Mouse (Mus musculus) embryonic fibroblast, embryonic 13.5 days (primary cell): ENCODE results near the gene Usp7. TPM values are rescaled to one million over a fixed set of nuclear protein-coding genes. Genes with fewer than 3 reads are reported as not detected.

Experiments used
- H3K27ac ChIP-seq: 2 replicates; pipeline ENCODE4 v1.5.1; 2012; ENCODE audit warnings: low read length, control low read depth, inconsistent platforms; ENCODE audit not compliant: insufficient read depth
- H3K4me1 ChIP-seq: 2 replicates; pipeline ENCODE4 v1.6.1; 2011; ENCODE audit warnings: low read length; ENCODE audit not compliant: control insufficient read depth, insufficient read depth
- H3K4me3 ChIP-seq: 2 replicates; pipeline ENCODE4 v1.5.1; 2011; ENCODE audit warnings: mild to moderate bottlenecking, control low read depth, low read length; ENCODE audit not compliant: insufficient read depth
- CTCF ChIP-seq: IDR thresholded peaks from 2 replicates; pipeline ENCODE4 v1.5.1; 2011; ENCODE audit warnings: mild to moderate bottlenecking, control low read depth, low read length, moderate library complexity, borderline replicate concordance; ENCODE audit not compliant: insufficient read depth
- POLR2A ChIP-seq: IDR thresholded peaks from 2 replicates; pipeline ENCODE4 v1.6.1; 2011; ENCODE audit warnings: low read depth, mild to moderate bottlenecking, control low read depth, low read length, moderate library complexity
- polyA plus RNA-seq: library from polyadenylated mRNA; stranded (reverse); fragments of >200 nt; gene quantifications from 2 replicates; pipeline ENCODE4 v1.2.4, GENCODE M21; 2011; ENCODE audit warnings: low read depth; ENCODE audit not compliant: missing spikeins, insufficient read length

The Usp7 gene
- polyA plus RNA-seq, 1 experiment = 118 TPM

DNA sequence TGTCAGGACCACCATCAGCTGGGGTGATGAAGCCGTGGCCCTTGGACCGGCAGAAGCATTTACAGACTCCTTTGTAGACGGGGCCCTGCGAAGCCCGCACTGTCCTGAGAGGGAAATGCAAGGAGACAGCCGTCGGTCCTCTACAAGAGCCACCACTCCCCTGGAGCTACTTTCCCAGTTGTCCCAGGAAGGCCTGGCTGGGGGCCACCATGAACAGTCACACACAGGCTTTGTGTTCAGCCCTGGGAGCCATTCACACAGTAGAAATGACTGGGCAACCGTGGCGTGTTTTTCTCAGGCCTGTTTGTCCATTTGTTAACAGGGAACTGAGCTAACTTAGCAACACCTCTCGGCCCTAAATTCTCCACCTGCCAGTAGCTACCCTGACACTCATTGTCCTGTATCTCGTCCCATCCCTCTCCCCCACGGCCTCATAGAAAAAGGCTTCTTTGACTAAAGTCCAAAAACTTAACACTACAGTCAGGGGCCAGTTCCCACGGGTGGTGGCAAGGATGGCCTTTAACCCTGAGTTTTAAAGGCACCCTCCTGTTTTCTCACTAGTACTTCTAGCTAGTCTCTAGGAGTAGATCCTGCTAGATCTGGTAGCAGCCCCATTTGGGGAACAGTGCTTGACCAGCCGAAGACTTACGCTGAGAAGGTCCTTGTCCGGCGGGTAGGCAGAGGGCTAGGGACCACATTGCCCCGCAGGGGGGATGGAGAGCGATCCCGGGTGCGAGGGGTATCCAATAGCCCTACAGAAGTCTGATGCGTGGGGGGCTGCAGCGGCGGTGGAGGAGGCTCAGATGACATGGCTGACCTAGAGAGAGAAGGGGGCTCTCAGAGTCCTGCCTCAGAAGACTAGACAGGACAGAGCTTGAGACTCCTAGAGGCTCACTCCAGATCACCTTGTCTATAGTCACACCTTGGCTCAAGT, 128.2 kb downstream of the Usp7 start:
- H3K4me3 ChIP-seq = no peak overlapping the region
- H3K4me1 ChIP-seq = peaks cover 14% of the 10 kb centered on the region
- H3K27ac ChIP-seq = no peak overlapping the region
- TF ChIP-seq CTCF (no peak), POLR2A (no peak)

DNA sequence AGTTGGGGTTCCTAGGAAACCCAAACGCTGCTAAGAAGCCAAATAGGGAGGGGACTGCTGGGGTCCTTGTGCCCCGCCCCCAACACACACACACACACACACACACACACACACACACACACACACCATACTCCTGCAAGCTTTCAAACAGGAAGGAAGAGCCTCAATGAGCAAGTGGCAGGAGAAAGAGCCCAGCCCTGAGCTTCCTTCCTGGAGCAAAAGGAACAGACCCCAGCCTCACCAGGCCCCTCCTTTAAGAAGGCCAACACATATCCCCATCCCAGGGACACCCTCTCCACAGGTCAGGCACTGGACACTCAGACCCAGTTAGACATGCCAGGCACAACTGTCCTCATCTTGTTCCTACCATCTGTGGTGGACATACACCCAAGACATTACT, 129.1 kb downstream of the Usp7 start:
- no peak for TF ChIP-seq CTCF
- no peak for TF ChIP-seq POLR2A
- no peak overlapping the region for H3K4me3 ChIP-seq
- no peak overlapping the region for H3K27ac ChIP-seq
- H3K4me1 ChIP-seq = peaks cover 13% of the 10 kb centered on the region

DNA sequence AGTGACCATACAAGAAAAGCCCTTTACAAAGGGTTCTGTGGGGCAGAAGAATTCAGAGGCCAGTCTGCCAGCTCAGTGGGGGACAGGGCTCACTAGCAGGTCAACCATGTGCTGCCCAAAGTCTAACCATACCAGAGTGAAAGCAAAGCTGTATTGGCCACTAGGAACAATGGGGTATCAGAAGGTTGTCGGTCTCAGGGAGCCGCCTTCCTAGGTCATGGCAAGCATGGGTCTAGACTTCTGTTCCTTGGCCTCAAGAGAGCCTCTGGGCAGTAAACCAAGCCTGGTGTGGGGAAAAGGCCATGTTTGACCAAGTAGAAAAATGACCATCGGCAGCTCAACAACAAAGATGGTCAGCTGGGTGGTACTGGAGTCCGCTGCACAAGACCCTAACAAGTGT, 133.3 kb downstream of the Usp7 start:
- H3K4me1 ChIP-seq = no peaks in the 10 kb centered on the region; the same call in 1 of the 2 replicates
- no peak overlapping the region for H3K4me3 ChIP-seq
- no peak for TF ChIP-seq CTCF
- no peak for TF ChIP-seq POLR2A
- no peak overlapping the region for H3K27ac ChIP-seq

DNA sequence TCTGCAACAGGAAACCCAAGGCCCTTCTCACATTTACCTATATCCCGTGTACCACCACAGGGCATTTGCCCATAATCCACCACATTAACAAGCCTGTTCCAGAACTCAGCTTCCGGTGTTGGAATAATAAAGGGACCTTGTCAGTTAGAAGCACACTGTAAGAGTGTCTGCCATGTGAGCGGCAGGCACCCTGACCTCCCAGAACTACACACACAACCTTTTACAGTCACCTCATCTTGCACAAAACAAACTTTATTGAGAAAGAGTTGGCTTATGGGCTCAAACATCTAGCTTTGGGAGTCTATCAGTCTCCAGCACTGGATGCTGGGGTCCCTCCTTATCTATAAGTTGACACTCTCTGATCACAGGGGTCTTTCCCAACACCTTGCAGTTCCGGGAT, 133.8 kb downstream of the Usp7 start:
- Histone ChIP-seq H3K4me3 (no peak overlapping the region), H3K27ac (no peak overlapping the region), H3K4me1 (no peaks in the 10 kb centered on the region; the same call in 1 of the 2 replicates)
- no peak for TF ChIP-seq POLR2A
- TF ChIP-seq CTCF = no peak

DNA sequence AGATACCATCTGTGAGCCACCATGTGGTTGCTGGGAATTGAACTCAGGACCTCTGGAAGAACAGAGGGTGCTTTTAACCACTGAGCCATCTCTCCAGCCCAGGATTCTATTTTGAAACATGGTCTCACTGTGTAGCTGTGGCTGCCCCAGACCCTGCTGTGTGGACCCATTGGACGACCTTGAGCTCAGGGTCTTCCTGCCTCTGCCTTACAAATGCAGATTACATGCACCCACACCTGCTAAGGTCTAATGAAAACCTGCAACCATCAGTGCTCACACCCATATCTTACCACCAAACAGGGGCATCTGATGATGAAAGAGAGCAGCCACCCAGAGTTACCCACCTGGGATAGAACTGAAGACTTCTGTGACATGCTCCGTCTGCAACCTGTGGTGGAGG, 135.9 kb downstream of the Usp7 start:
- no peak overlapping the region for H3K4me3 ChIP-seq
- no peak for TF ChIP-seq CTCF
- TF ChIP-seq POLR2A = no peak
- H3K4me1 ChIP-seq = no peaks in the 10 kb centered on the region
- no peak overlapping the region for H3K27ac ChIP-seq

DNA sequence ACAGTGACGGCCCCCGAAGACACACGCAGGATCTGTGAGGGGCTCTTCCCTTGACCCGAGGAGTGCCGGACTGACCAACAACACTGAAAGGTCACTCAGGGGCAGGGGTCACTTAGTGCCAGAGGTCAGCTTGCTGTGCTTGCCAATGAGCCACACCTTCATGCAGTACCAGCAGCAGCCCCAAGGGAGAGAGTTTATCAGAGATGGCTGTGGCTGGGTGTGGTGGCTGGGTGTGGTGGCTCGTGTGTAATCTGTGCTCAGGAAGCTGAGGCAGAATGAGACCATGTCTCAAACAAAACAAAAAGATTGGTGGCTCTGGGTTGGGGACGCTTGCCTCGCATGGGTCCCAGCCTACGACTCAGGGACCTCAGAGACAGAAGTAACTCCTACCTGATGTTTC, 136.5 kb downstream of the Usp7 start:
- Histone ChIP-seq H3K4me1 (no peaks in the 10 kb centered on the region), H3K4me3 (no peak overlapping the region), H3K27ac (no peak overlapping the region)
- TF ChIP-seq POLR2A (no peak), CTCF (no peak)

DNA sequence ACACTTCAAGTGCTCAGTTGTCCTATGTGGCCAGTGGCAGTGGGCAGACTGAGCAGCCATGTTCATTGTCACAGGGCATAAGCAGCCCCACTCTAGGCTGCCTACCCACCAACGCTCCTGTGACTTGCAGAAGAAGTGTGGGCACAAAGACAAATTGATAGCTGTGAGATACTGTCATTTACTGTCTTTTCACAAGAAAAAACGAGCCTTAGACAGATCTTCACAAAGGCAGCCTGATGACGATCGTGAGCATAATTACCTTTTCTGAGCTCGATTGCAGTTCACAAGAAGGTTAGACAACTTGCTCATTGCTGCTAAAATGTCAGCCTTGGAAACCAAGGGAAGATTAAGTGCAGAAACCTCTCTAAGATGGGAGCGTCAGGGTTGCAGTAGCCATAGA, 137.0 kb downstream of the Usp7 start:
- no peak for TF ChIP-seq CTCF

DNA sequence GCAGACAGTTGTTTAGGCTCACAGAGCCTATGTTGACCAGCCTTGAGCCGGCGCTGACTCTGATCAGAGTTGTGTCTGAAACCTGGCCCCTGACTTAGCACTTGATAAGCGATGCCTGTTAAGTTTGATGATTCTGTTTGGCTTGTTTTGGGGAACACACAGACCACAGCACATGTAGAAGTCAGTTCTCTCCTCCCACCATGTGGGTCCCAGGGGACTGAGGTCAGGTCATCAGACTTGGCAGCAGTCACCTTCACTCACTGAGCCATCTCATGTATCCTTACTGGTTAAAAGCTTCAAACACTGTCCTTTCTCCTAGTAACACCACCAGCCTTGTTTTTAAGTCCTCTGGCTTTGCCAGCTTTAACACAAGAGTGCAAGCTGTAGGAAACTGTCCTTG, 142.1 kb downstream of the Usp7 start:
- no peaks in the 10 kb centered on the region for H3K4me1 ChIP-seq
- no peak for TF ChIP-seq POLR2A
- no peak for TF ChIP-seq CTCF
- no peak overlapping the region for H3K27ac ChIP-seq
- H3K4me3 ChIP-seq = no peak overlapping the region

More for the DNA sequence above, 137.0 kb downstream of the Usp7 start:
- H3K4me1 ChIP-seq = no peaks in the 10 kb centered on the region
- no peak overlapping the region for H3K4me3 ChIP-seq
- H3K27ac ChIP-seq = no peak overlapping the region

DNA sequence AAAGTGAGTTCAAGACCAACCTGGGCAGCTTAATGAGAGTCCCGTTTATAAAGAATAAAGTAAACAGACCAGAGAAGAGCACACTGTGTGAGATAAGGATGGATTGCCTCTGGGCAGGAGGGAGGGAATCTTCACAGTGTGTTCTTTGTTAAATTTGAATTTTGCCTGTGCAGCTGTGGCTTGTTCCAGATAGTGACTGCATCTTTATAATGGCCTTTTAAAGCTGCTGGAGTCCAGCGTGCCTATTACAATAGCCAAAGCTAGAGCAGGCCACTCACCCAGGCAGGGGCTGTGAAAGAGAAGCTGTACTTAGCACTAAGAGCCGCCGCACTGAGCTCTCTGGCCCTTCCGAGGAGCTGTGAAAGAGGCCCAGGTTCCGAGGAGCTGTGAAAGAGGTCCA, 146.6 kb downstream of the Usp7 start:
- Histone ChIP-seq H3K4me3 (no peak overlapping the region), H3K4me1 (no peaks in the 10 kb centered on the region), H3K27ac (no peak overlapping the region)
- TF ChIP-seq POLR2A (no peak), CTCF (no peak)

DNA sequence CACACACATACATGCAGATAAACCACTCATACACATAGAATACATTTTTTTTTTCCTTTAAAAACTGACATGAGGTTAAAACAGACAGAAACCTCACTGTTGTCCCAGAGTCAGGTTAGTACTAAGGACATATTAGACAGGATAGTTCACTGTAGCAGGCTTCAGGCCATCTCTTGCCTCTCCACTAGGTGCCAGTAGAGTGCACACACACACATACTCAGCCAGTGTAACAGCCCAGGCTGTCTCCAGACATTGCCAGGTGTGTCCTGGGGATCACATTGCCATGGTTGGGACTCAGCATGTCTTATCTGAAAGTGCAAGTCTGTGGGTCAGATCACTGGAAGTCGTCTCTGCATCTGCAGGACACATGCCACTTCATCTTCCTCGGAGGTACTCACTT, 148.3 kb downstream of the Usp7 start:
- Histone ChIP-seq H3K4me1 (no peaks in the 10 kb centered on the region), H3K4me3 (no peak overlapping the region), H3K27ac (no peak overlapping the region)
- TF ChIP-seq CTCF (peak; percentile 89), POLR2A (no peak)

Other genes starting within 250 kb of the Usp7 start
- 46.7 and 52.7 TPM in 2 replicates for gene Pmm2, start 154.6 kb downstream of the Usp7 start, polyA plus RNA-seq
- 8.7 and 9.6 TPM in 2 replicates for gene Tmem186, start 154.6 kb downstream of the Usp7 start, polyA plus RNA-seq
- gene Carhsp1, start 120.2 kb downstream of the Usp7 start, polyA plus RNA-seq = 61.1 and 74.8 TPM in 2 replicates
- not detected in 2 replicates for gene Gm5767, start 111.5 kb downstream of the Usp7 start, polyA plus RNA-seq
- gene 1810013L24Rik, start 37.8 kb upstream of the Usp7 start, polyA plus RNA-seq = 90.7 and 102 TPM in 2 replicates